Mouse (Mus musculus): ENCODE data around the gene Bicc1. TPM values are rescaled to one million over a fixed set of nuclear protein-coding genes. Genes with fewer than 3 reads are reported as not detected.
A peak's percentile ranks its signal among the peaks of the same experiment; 100 is the strongest.
"Not testable (repeated sequence)": the region's sequence is repeated elsewhere in the genome, so short reads cannot be mapped to it uniquely, and the experiment has no call there.

Gene Bicc1
- polyA plus RNA-seq, 1 experiment from 2014 or later, result 19.1 TPM

GRCm38 (mm10) chr10:70949254-70950104 is 210.0 kb downstream of the Bicc1 start:
- Histone ChIP-seq H3K27ac (ENCODE audit: low read length) (no peak overlapping the region), H3K4me2 (ENCODE audit: low read depth, low read length) (no peak overlapping the region), H3K4me3 (ENCODE audit: low read length) (no peak overlapping the region), H3K4me1 (replicated peaks; ENCODE audit: control insufficient read depth, insufficient read depth, low read length) (0 out of 2 replicates have a peak, but pooled peaks cover 4% of the 10 kb centered on the region), H3K27me3 (ENCODE audit: control insufficient read depth, insufficient read depth, low read depth, low read length) (no peaks in the 10 kb centered on the region), H3K36me3 (ENCODE audit: control insufficient read depth, insufficient read depth, low read length) (peaks cover 8% of the 10 kb centered on the region; the same call in 1 of the 2 replicates), H3K9me3 (ENCODE audit: control insufficient read depth, low read length) (no peaks in the 10 kb centered on the region), H3K9ac (ENCODE audit: low read length) (no peak overlapping the region)
- ATAC-seq (ENCODE audit: low read depth), result no peak
- 27% methylated on average over 23 of the region's 23 CpGs for WGBS

DNA sequence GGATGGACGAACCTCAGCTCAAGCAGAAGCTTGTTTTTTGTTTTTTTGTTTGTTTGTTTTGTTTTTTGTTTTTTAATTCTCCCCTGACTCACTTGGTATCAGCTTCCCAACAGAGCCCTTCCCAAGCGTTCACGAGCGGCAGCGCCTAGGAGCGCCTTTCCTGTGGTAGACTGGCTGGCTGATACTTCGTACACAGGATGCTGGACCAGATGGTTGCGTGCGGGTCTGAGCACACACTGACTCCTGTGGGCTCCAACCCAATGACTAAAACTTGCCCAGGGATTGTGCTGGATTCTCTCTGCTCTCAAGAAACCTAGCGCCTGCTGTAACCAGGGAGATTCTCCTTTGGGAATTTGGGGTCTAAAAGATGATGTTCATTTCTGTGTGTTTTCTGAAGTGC is 211.2 kb downstream of the Bicc1 start:
- peaks cover 6% of the 10 kb centered on the region for H3K36me3 ChIP-seq (ENCODE audit: control insufficient read depth, insufficient read depth, low read length)
- H3K4me2 ChIP-seq (ENCODE audit: low read depth, low read length), result no peak overlapping the region
- ATAC-seq (ENCODE audit: low read depth), result no peak
- 89% methylated on average over 10 of the region's 10 CpGs for WGBS
- H3K27me3 ChIP-seq (ENCODE audit: control insufficient read depth, insufficient read depth, low read depth, low read length), result no peaks in the 10 kb centered on the region
- no peaks in the 10 kb centered on the region for H3K9me3 ChIP-seq (ENCODE audit: control insufficient read depth, low read length)
- 0 out of 2 replicates have a peak, but pooled peaks cover 4% of the 10 kb centered on the region for H3K4me1 ChIP-seq (replicated peaks; ENCODE audit: control insufficient read depth, insufficient read depth, low read length)
- no peak overlapping the region for H3K9ac ChIP-seq (ENCODE audit: low read length)
- no peak overlapping the region for H3K4me3 ChIP-seq (ENCODE audit: low read length)
- H3K27ac ChIP-seq (ENCODE audit: low read length), result no peak overlapping the region

GRCm38 (mm10) chr10:70946121-70946520 is 213.4 kb downstream of the Bicc1 start:
- not testable (repeated sequence) for H3K4me2 ChIP-seq (ENCODE audit: low read depth, low read length); H3K36me3 ChIP-seq (ENCODE audit: control insufficient read depth, insufficient read depth, low read length)
- WGBS, result 86% methylated on average over 13 of the region's 13 CpGs

GRCm38 (mm10) chr10:70945076-70945475 is 214.4 kb downstream of the Bicc1 start:
- 0 out of 2 replicates have a peak, but pooled peaks cover 4% of the 10 kb centered on the region for H3K4me1 ChIP-seq (replicated peaks; ENCODE audit: control insufficient read depth, insufficient read depth, low read length)
- peaks cover 5% of the 10 kb centered on the region for H3K36me3 ChIP-seq (ENCODE audit: control insufficient read depth, insufficient read depth, low read length)
- no peak overlapping the region for H3K27ac ChIP-seq (ENCODE audit: low read length)
- H3K27me3 ChIP-seq (ENCODE audit: control insufficient read depth, insufficient read depth, low read depth, low read length), result no peaks in the 10 kb centered on the region
- H3K9me3 ChIP-seq (ENCODE audit: control insufficient read depth, low read length), result no peaks in the 10 kb centered on the region
- no peak for ATAC-seq (ENCODE audit: low read depth)
- H3K9ac ChIP-seq (ENCODE audit: low read length), result no peak overlapping the region
- WGBS, result 84% methylated on average over 12 of the region's 12 CpGs
- no peak overlapping the region for H3K4me3 ChIP-seq (ENCODE audit: low read length)
- no peak overlapping the region for H3K4me2 ChIP-seq (ENCODE audit: low read depth, low read length)

More at GRCm38 (mm10) chr10:70946121-70946520, 213.4 kb downstream of the Bicc1 start:
- not testable (repeated sequence) for ATAC-seq (ENCODE audit: low read depth); H3K9ac ChIP-seq (ENCODE audit: low read length); H3K9me3 ChIP-seq (ENCODE audit: control insufficient read depth, low read length); H3K27ac ChIP-seq (ENCODE audit: low read length); H3K27me3 ChIP-seq (ENCODE audit: control insufficient read depth, insufficient read depth, low read depth, low read length); H3K4me1 ChIP-seq (replicated peaks; ENCODE audit: control insufficient read depth, insufficient read depth, low read length); H3K4me3 ChIP-seq (ENCODE audit: low read length)

DNA sequence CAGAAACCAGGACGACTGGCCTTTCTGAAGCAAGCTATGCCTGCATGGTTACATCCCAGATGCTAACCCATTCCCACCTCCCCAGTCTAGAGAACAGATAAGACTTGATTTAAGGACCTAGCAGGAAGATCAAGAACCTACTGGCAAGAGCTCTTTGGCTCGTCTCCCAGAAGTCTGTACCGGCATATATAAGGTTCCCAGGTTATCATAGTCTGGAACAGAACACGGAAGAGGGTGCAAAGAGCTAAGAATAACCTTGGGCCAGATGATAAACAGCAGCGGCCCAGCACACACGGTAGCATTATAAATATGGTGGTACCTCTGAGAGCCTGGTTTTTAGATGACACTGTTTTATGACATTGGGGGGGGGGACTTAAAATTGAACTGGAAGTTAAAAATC is 217.9 kb downstream of the Bicc1 start:
- Histone ChIP-seq H3K4me1 (replicated peaks; ENCODE audit: control insufficient read depth, insufficient read depth, low read length) (no peaks in the 10 kb centered on the region), H3K4me2 (ENCODE audit: low read depth, low read length) (no peak overlapping the region), H3K9ac (ENCODE audit: low read length) (no peak overlapping the region), H3K36me3 (ENCODE audit: control insufficient read depth, insufficient read depth, low read length) (peaks cover 4% of the 10 kb centered on the region), H3K9me3 (ENCODE audit: control insufficient read depth, low read length) (no peaks in the 10 kb centered on the region), H3K27ac (ENCODE audit: low read length) (no peak overlapping the region), H3K27me3 (ENCODE audit: control insufficient read depth, insufficient read depth, low read depth, low read length) (no peaks in the 10 kb centered on the region), H3K4me3 (ENCODE audit: low read length) (no peak overlapping the region)
- 66% methylated on average over 6 of the region's 6 CpGs for WGBS
- no peak for ATAC-seq (ENCODE audit: low read depth)

- WGBS, result 42% methylated on average over 12 of the region's 12 CpGs
- Histone ChIP-seq H3K36me3 (ENCODE audit: control insufficient read depth, insufficient read depth, low read length) (peaks cover 11% of the 10 kb centered on the region), H3K4me1 (replicated peaks; ENCODE audit: control insufficient read depth, insufficient read depth, low read length) (no peaks in the 10 kb centered on the region), H3K4me3 (ENCODE audit: low read length) (no peak overlapping the region), H3K4me2 (ENCODE audit: low read depth, low read length) (no peak overlapping the region), H3K9ac (ENCODE audit: low read length) (no peak overlapping the region), H3K9me3 (ENCODE audit: control insufficient read depth, low read length) (no peaks in the 10 kb centered on the region), H3K27ac (ENCODE audit: low read length) (no peak overlapping the region), H3K27me3 (ENCODE audit: control insufficient read depth, insufficient read depth, low read depth, low read length) (no peaks in the 10 kb centered on the region)
- ATAC-seq (ENCODE audit: low read depth), result peak; percentile 59
Measured at GRCm38 (mm10) chr10:70939751-70940150, 219.7 kb downstream of the Bicc1 start.

GRCm38 (mm10) chr10:70937450-70937849 is 222.1 kb downstream of the Bicc1 start:
- H3K36me3 ChIP-seq (ENCODE audit: control insufficient read depth, insufficient read depth, low read length), result peaks cover 20% of the 10 kb centered on the region
- no peaks in the 10 kb centered on the region for H3K4me1 ChIP-seq (replicated peaks; ENCODE audit: control insufficient read depth, insufficient read depth, low read length)
- H3K4me3 ChIP-seq (ENCODE audit: low read length), result no peak overlapping the region
- H3K9ac ChIP-seq (ENCODE audit: low read length), result no peak overlapping the region
- no peaks in the 10 kb centered on the region for H3K27me3 ChIP-seq (ENCODE audit: control insufficient read depth, insufficient read depth, low read depth, low read length)
- no peaks in the 10 kb centered on the region for H3K9me3 ChIP-seq (ENCODE audit: control insufficient read depth, low read length)
- ATAC-seq (ENCODE audit: low read depth), result no peak
- H3K4me2 ChIP-seq (ENCODE audit: low read depth, low read length), result no peak overlapping the region
- 63% methylated on average over 6 of the region's 6 CpGs for WGBS
- H3K27ac ChIP-seq (ENCODE audit: low read length), result no peak overlapping the region

GRCm38 (mm10) chr10:70936008-70936407 is 223.5 kb downstream of the Bicc1 start:
- Histone ChIP-seq H3K4me2 (ENCODE audit: low read depth, low read length) (no peak overlapping the region), H3K4me1 (replicated peaks; ENCODE audit: control insufficient read depth, insufficient read depth, low read length) (no peaks in the 10 kb centered on the region), H3K27ac (ENCODE audit: low read length) (no peak overlapping the region), H3K9me3 (ENCODE audit: control insufficient read depth, low read length) (no peaks in the 10 kb centered on the region), H3K4me3 (ENCODE audit: low read length) (no peak overlapping the region), H3K9ac (ENCODE audit: low read length) (no peak overlapping the region), H3K27me3 (ENCODE audit: control insufficient read depth, insufficient read depth, low read depth, low read length) (no peaks in the 10 kb centered on the region), H3K36me3 (ENCODE audit: control insufficient read depth, insufficient read depth, low read length) (peaks cover 20% of the 10 kb centered on the region)
- no peak for ATAC-seq (ENCODE audit: low read depth)
- WGBS, result 82% methylated on average over 3 of the region's 3 CpGs

DNA sequence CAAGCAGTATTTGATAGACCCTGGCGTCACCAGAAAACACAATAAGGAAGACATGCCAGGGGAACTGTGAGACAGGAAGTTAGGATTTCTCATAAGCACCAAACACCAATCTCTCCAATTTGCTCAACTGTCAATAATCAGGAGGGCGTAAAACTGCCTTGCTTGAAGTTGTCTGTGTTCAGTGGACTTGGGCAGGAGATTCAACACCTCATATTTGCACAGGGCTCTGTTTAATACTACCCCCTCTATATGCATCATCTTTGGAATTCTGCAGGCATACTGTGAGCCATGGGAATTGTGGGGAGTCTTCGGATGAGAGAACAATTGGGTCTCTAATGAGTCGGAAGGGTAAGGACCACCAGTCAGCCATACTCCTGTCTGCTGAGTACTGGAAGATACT is 233.4 kb downstream of the Bicc1 start:
- H3K9ac ChIP-seq (ENCODE audit: low read length), result no peak overlapping the region
- 76% methylated on average over 4 of the region's 4 CpGs for WGBS
- H3K9me3 ChIP-seq (ENCODE audit: control insufficient read depth, low read length), result no peaks in the 10 kb centered on the region
- H3K4me1 ChIP-seq (replicated peaks; ENCODE audit: control insufficient read depth, insufficient read depth, low read length), result peaks cover 4% of the 10 kb centered on the region; the same call in 1 of the 2 replicates
- H3K36me3 ChIP-seq (ENCODE audit: control insufficient read depth, insufficient read depth, low read length), result peaks cover 6% of the 10 kb centered on the region; the same call in 1 of the 2 replicates
- H3K27ac ChIP-seq (ENCODE audit: low read length), result no peak overlapping the region
- H3K4me2 ChIP-seq (ENCODE audit: low read depth, low read length), result no peak overlapping the region
- H3K27me3 ChIP-seq (ENCODE audit: control insufficient read depth, insufficient read depth, low read depth, low read length), result no peaks in the 10 kb centered on the region
- ATAC-seq (ENCODE audit: low read depth), result no peak
- H3K4me3 ChIP-seq (ENCODE audit: low read length), result no peak overlapping the region

All from lung, embryonic 16.5 days (tissue).